Mouse (Mus musculus): ENCODE measurements at regions not wholly inside any gene's neighbourhood (a gene's known extent, or its start where the extent isn't known, plus 50 kb on each side); places are given as distances from the start of the nearest gene placed in this dataset.

DNA sequence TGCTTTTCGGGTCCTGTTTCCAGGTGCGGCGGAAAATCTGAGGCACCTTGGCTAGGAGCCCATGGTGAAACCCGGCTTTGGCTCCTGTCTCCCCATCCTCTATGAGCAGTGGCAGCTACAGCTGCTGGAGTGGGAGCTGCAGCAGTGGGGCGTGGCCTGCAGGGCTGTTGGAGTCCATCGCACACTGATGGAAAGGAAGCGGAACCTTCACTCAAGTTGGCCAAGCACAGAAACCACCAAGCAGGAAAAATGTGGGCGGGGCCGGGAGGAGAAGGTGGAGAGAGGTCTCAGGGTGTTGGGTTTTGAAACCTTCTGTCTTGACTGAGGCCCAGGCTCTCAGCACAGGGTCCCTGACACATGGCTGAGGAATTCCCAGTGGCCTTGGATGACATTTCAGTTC, 97.1 kb downstream of the Tmem30b start:
- in situ Hi-C loops (cut with MboI; ENCODE audit: unreplicated experiment in 2 of 2) = no loop called here

GRCm38 (mm10) chr12:73448388-73448965, 97.7 kb downstream of the Tmem30b start:
- in situ Hi-C loops (cut with MboI; ENCODE audit: unreplicated experiment in 2 of 2) = no loop called here

- in situ Hi-C loops (cut with MboI; ENCODE audit: unreplicated experiment in 2 of 2) = no loop called here
Measured at GRCm38 (mm10) chr12:73447172-73447571, 99.0 kb downstream of the Tmem30b start.

- in situ Hi-C loops (cut with MboI; ENCODE audit: unreplicated experiment in 2 of 2) = no loop called here
Measured at GRCm38 (mm10) chr12:73446148-73446547, 100.0 kb downstream of the Tmem30b start.

- in situ Hi-C loops (cut with MboI; ENCODE audit: unreplicated experiment in 2 of 2) = no loop called here
Measured at GRCm38 (mm10) chr12:73445562-73445961, 100.6 kb downstream of the Tmem30b start.

GRCm38 (mm10) chr12:73445128-73445527, 101.1 kb downstream of the Tmem30b start:
- in situ Hi-C loops (cut with MboI; ENCODE audit: unreplicated experiment in 2 of 2) = no loop called here

GRCm38 (mm10) chr12:73441326-73441725, 104.9 kb downstream of the Tmem30b start:
- in situ Hi-C loops (cut with MboI; ENCODE audit: unreplicated experiment in 2 of 2) = no loop called here

DNA sequence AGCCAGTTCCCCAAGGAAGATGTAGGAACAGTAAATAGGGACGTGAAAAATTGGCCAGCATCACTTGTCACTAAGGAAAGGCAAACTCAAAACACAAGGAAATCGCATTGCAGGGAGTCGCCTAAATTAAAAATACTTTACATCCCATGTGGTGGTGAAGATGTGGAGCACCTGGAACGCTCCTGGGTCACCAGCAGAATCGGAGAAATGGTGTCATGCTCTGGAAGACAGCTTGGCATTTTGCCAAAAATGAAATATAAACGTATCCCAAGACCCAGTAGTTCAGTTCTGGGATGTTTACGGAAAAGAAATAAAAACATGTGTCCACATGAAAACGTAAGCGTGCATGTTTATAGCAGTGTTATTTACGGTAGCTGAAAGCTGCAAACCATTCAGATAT, 111.5 kb downstream of the Tmem30b start:
- in situ Hi-C loops (cut with MboI; ENCODE audit: unreplicated experiment in 2 of 2) = no loop called here

DNA sequence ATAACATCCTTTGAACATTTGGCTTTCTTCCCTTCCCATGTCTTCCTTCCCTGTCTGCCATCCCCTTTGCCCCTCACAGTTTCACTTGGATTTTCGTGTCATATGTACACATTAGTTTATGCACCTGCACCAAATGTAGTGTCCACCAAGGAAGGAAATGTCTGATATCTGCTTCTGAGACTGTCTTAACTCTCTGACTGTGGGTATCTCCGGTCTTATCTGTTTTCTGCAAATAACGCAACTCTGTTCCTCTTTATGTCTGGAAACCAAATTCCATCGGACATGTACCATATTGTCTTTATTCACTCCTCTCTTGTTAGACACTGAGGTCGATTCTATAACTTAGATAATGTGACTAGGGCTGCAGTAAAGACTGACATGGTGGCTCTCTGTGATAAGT, 113.6 kb downstream of the Tmem30b start:
- in situ Hi-C loops (cut with MboI; ENCODE audit: unreplicated experiment in 2 of 2) = no loop called here

GRCm38 (mm10) chr12:73428171-73428570, 118.0 kb downstream of the Tmem30b start:
- in situ Hi-C loops (cut with MboI; ENCODE audit: unreplicated experiment in 2 of 2) = no loop called here

DNA sequence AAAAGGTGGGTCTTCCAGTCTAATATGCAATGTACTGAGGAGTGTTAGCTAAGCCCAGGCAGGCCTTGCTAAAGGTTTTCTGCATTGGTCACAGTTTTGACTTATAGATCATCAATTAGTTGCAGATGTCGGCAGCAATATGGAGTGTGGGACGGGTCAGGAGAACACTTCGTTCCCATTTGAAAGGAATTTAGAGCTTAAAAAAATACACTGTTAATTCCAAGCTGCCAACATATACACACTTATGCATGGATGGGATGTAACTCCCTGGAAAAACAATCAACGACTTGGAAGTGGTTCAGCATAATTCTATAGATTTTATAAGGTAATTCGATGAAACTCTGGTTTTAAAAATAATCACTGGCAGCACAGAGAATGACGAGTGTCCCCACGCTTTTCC, 121.4 kb downstream of the Tmem30b start:
- in situ Hi-C loops (cut with MboI; ENCODE audit: unreplicated experiment in 2 of 2) = no loop called here

DNA sequence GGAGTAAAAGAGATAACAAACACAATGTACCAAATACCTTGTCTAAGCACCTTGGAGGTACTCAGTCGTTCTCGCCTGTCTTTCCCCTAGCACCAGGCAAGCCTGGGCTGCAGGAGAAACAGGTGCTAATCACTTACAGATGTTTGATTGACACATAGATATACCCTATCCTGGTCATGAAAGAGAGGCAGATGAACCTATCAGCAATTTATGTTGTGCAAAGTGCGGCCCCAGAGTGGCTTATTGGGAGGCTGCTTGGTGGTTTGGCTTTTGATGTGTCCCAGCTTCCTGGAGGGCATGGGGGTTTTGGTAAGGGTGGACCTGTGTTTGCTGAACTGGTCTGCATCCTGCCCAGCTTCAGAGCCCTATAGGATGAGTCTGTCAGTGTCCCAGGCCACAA, 129.1 kb downstream of the Tmem30b start:
- in situ Hi-C loops (cut with MboI; ENCODE audit: unreplicated experiment in 2 of 2) = no loop called here

DNA sequence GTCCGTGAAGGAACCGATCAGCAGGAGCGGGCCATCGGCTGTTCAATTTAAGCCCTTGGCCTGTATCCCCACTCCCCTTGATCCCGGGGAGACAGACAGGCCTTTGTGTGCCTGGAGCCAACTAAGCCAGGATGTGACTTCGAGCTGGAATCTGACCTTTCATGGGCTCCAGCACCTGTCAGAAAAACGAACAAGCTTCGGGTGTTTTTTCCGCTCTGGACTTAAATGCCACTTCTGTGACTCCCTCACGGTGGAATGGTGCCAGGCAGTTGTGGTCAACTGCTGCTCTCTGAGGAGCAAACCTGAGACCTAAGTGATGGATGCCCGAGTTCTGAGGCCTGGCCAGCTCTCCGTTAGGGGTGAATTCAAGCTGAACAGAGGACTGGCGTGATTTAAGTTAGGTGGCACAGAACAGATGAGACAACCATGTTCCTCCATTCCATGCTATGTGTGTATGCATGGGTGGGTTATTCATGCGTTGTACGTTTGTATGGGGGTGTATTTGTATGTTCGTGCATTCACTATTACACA, 129.8 kb downstream of the Tmem30b start:
- in situ Hi-C loops (cut with MboI; ENCODE audit: unreplicated experiment in 2 of 2) = no loop called here

GRCm38 (mm10) chr12:73415856-73416366, 129.3 kb downstream of the Slc38a6 start:
- in situ Hi-C loops (cut with MboI; ENCODE audit: unreplicated experiment in 2 of 2) = no loop called here

DNA sequence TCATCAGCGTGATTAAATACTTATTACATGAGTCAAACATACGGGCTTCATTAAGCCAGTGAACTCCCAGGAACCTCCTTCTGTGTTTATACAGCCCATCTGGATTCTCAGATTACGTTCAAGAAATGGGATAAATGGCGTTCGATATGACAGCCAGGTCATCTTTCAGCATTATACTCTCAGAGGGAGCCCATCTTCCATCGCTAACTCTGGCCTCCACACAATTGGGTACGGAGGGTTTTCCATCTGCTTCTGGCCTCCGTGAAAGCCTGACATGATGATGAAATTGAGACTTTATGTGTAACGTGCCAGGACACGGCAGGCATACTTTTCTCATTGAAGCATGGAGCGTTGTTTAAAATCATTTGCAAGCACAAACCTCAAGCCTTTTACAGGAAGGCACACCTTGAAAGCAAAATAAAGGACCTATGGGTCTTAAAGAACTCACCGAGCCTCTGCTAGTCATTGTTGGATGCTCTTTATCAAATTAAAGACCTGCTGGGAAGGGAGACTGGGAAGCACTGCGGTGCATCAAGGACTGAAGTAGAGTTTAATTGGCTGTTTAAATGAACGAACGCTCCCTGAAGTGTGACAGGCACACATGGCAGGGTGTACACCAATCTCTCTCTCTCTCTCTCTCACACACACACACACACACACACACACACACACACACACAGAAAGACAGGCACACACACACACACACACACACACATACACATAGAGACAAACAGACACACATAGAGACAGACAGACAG, 127.0 kb downstream of the Slc38a6 start:
- in situ Hi-C loops (cut with MboI; ENCODE audit: unreplicated experiment in 2 of 2) = no loop called here

DNA sequence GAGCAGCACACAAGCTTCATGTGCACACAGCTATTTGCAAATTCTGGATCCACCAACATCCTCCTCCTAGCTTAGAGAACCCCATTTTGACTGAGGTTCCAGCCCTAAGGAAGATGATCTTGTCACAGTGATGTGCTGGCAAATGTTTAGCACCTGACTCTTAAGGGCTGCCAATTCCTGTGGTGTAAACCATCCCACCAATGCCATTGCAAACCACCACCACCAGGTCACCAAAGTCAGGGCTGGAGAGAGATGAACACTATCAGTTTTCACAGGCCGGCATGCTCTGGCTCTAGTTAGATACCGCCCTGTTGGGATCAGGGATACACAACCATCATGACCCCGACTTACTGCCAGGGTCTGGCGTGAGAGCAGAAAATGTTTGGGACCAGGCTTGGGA, 125.9 kb downstream of the Slc38a6 start:
- in situ Hi-C loops (cut with MboI; ENCODE audit: unreplicated experiment in 2 of 2) = no loop called here

GRCm38 (mm10) chr12:73410924-73411323, 124.3 kb downstream of the Slc38a6 start:
- in situ Hi-C loops (cut with MboI; ENCODE audit: unreplicated experiment in 2 of 2) = no loop called here

DNA sequence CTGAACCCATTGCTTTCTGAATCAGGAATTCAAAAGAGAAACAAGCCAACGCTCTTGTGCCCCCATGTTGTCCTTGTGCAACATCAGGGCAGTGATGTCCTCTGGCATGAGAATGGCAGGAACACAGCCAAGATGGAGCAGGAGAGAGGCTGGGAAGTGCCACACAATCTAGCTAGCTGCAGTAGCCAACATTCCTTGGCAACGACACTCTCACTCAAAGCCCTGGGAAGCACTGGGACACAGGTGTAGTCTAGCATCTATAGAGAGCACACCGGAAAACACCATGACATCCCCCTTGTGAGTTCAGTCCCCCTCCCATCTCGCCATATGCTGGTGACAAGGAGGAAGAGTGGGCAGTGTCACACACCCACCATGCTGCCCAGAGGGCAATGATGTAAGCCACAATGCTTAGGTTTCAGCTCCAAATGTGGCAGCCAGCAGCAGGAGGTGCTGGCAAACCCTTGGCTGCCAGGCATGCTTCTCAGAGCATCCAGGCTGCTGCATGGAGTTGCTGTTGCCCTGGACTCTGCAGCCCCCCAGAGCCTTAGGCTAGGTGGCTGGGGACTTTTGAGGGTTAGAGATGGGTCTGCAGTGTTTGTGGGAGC, 123.0 kb downstream of the Slc38a6 start:
- in situ Hi-C loops (cut with MboI; ENCODE audit: unreplicated experiment in 2 of 2) = no loop called here

- in situ Hi-C loops (cut with MboI; ENCODE audit: unreplicated experiment in 2 of 2) = no loop called here
Measured at GRCm38 (mm10) chr12:73408614-73409013, 122.0 kb downstream of the Slc38a6 start.

DNA sequence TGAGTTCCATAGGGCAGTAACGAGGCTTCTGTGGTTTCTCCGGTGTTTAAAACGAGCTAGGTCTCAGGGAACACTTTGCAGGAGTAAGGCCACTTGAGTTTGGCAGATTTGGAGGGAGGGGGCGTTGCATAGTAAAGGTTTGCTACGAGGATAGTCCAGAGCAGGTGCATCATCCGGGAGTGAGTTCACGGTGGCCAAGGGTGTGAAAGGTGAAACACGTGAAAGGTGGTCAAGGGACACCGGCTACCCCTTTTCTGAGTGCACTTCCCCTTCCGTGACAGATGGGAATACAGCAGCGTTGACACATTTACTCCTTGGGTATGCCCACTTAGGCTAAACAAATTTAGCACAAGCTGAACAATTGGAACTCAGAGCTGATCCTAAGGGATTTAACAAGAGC, 121.6 kb downstream of the Slc38a6 start:
- in situ Hi-C loops (cut with MboI; ENCODE audit: unreplicated experiment in 2 of 2) = no loop called here

DNA sequence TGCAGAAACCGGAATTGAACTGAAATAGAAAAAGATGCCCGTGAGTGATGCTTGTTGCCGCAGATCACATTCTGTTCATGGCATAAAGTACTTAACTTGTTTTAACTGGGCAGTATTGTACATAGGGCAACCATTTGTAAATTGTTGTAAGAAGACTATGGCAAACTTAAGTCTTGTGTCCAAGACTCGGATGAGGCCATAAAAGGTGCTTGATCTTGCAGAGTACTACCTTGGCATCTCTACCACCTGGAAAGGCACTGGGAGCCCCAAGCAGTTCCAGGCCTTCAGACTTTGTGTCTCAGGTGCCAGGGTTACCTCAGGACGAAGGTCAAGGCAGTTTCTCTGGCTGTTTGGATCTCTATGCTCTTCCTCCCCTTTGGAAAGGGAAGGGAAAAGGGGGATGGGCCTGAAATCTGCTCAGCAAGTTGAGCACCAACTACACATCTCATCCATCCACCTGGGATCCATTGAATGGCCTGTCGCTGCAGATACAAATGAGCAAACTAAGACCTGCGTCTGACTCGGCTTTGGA, 120.0 kb downstream of the Slc38a6 start:
- in situ Hi-C loops (cut with MboI; ENCODE audit: unreplicated experiment in 2 of 2) = no loop called here
